Mouse (Mus musculus): ENCODE measurements around the gene Tmem159. TPM values are rescaled to one million over a fixed set of nuclear protein-coding genes. Genes with fewer than 3 reads are reported as not detected.

The Tmem159 gene
- polyA plus RNA-seq, 1 experiment: 19.9 TPM

- TF ChIP-seq POLR2A (IDR thresholded peaks at IDR 0.05; ENCODE audit: low read depth, low read length) (no peak), CTCF (IDR thresholded peaks at IDR 0.05; ENCODE audit: borderline replicate concordance, insufficient read depth, low read length) (no peak)
Observed at GRCm38 (mm10) chr7:120126976-120127685, 25.0 kb downstream of the Tmem159 start.

GRCm38 (mm10) chr7:120127686-120128059 lies 25.5 kb downstream of the Tmem159 start:
- H3K27ac ChIP-seq (ENCODE audit: insufficient read depth, low read length): no peak overlapping the region
- no peak overlapping the region for H3K4me3 ChIP-seq (ENCODE audit: insufficient read depth, low read length)
- peaks cover 7% of the 10 kb centered on the region for H3K4me1 ChIP-seq (ENCODE audit: control insufficient read depth, insufficient read depth, low read length)
- no peak for TF ChIP-seq POLR2A (IDR thresholded peaks at IDR 0.05; ENCODE audit: low read depth, low read length)
- no peak for TF ChIP-seq CTCF (IDR thresholded peaks at IDR 0.05; ENCODE audit: borderline replicate concordance, insufficient read depth, low read length)

More at GRCm38 (mm10) chr7:120126976-120127685, 25.0 kb downstream of the Tmem159 start:
- Histone ChIP-seq H3K4me1 (ENCODE audit: control insufficient read depth, insufficient read depth, low read length) (peaks cover 7% of the 10 kb centered on the region), H3K27ac (ENCODE audit: insufficient read depth, low read length) (no peak overlapping the region), H3K4me3 (ENCODE audit: insufficient read depth, low read length) (no peak overlapping the region)

- TF ChIP-seq CTCF (IDR thresholded peaks at IDR 0.05; ENCODE audit: borderline replicate concordance, insufficient read depth, low read length): no peak
- no peak for TF ChIP-seq POLR2A (IDR thresholded peaks at IDR 0.05; ENCODE audit: low read depth, low read length)
- peaks cover 7% of the 10 kb centered on the region for H3K4me1 ChIP-seq (ENCODE audit: control insufficient read depth, insufficient read depth, low read length)
- H3K27ac ChIP-seq (ENCODE audit: insufficient read depth, low read length): no peak overlapping the region
- no peak overlapping the region for H3K4me3 ChIP-seq (ENCODE audit: insufficient read depth, low read length)
Observed at GRCm38 (mm10) chr7:120128951-120129350, 26.8 kb downstream of the Tmem159 start.

- no peak overlapping the region for H3K4me3 ChIP-seq (ENCODE audit: insufficient read depth, low read length)
- TF ChIP-seq CTCF (IDR thresholded peaks at IDR 0.05; ENCODE audit: borderline replicate concordance, insufficient read depth, low read length) (no peak), POLR2A (IDR thresholded peaks at IDR 0.05; ENCODE audit: low read depth, low read length) (no peak)
- H3K27ac ChIP-seq (ENCODE audit: insufficient read depth, low read length): no peak overlapping the region
- no peaks in the 10 kb centered on the region for H3K4me1 ChIP-seq (ENCODE audit: control insufficient read depth, insufficient read depth, low read length)
Observed at GRCm38 (mm10) chr7:120142743-120143142, 40.6 kb downstream of the Tmem159 start.

- TF ChIP-seq CTCF (IDR thresholded peaks at IDR 0.05; ENCODE audit: borderline replicate concordance, insufficient read depth, low read length) (no peak), POLR2A (IDR thresholded peaks at IDR 0.05; ENCODE audit: low read depth, low read length) (no peak)
- no peak within 1 kb of the TSS for H3K27ac ChIP-seq (ENCODE audit: insufficient read depth, low read length)
- H3K4me1 ChIP-seq (ENCODE audit: control insufficient read depth, insufficient read depth, low read length): no peaks in the 10 kb centered on the region
- no peak within 1 kb of the TSS for H3K4me3 ChIP-seq (ENCODE audit: insufficient read depth, low read length)
Observed at GRCm38 (mm10) chr7:120145191-120145590, 43.0 kb downstream of the Tmem159 start, which contains the start of gene Zp2. TSS of gene Zp2 (minus strand) at chr7:120145291.

- Histone ChIP-seq H3K4me1 (ENCODE audit: control insufficient read depth, insufficient read depth, low read length) (no peaks in the 10 kb centered on the region), H3K27ac (ENCODE audit: insufficient read depth, low read length) (no peak overlapping the region)
- TF ChIP-seq POLR2A (IDR thresholded peaks at IDR 0.05; ENCODE audit: low read depth, low read length): no peak
- no peak for TF ChIP-seq CTCF (IDR thresholded peaks at IDR 0.05; ENCODE audit: borderline replicate concordance, insufficient read depth, low read length)
Observed at GRCm38 (mm10) chr7:120150257-120150656, 48.1 kb downstream of the Tmem159 start.

GRCm38 (mm10) chr7:120150898-120151297 lies 48.7 kb downstream of the Tmem159 start:
- no peak overlapping the region for H3K27ac ChIP-seq (ENCODE audit: insufficient read depth, low read length)
- no peaks in the 10 kb centered on the region for H3K4me1 ChIP-seq (ENCODE audit: control insufficient read depth, insufficient read depth, low read length)
- no peak for TF ChIP-seq POLR2A (IDR thresholded peaks at IDR 0.05; ENCODE audit: low read depth, low read length)
- no peak for TF ChIP-seq CTCF (IDR thresholded peaks at IDR 0.05; ENCODE audit: borderline replicate concordance, insufficient read depth, low read length)
- H3K4me3 ChIP-seq (ENCODE audit: insufficient read depth, low read length): no peak overlapping the region

More at GRCm38 (mm10) chr7:120150257-120150656, 48.1 kb downstream of the Tmem159 start:
- no peak overlapping the region for H3K4me3 ChIP-seq (ENCODE audit: insufficient read depth, low read length)

GRCm38 (mm10) chr7:120156841-120157409 lies 54.8 kb downstream of the Tmem159 start:
- H3K27ac ChIP-seq (ENCODE audit: insufficient read depth, low read length): no peak overlapping the region
- TF ChIP-seq POLR2A (IDR thresholded peaks at IDR 0.05; ENCODE audit: low read depth, low read length) (no peak), CTCF (IDR thresholded peaks at IDR 0.05; ENCODE audit: borderline replicate concordance, insufficient read depth, low read length) (no peak)
- no peak overlapping the region for H3K4me3 ChIP-seq (ENCODE audit: insufficient read depth, low read length)
- no peaks in the 10 kb centered on the region for H3K4me1 ChIP-seq (ENCODE audit: control insufficient read depth, insufficient read depth, low read length)

- Histone ChIP-seq H3K4me3 (ENCODE audit: insufficient read depth, low read length) (no peak overlapping the region), H3K4me1 (ENCODE audit: control insufficient read depth, insufficient read depth, low read length) (no peaks in the 10 kb centered on the region), H3K27ac (ENCODE audit: insufficient read depth, low read length) (no peak overlapping the region)
- TF ChIP-seq POLR2A (IDR thresholded peaks at IDR 0.05; ENCODE audit: low read depth, low read length) (no peak), CTCF (IDR thresholded peaks at IDR 0.05; ENCODE audit: borderline replicate concordance, insufficient read depth, low read length) (no peak)
Observed at GRCm38 (mm10) chr7:120157575-120158061, 55.5 kb downstream of the Tmem159 start.

- TF ChIP-seq CTCF (IDR thresholded peaks at IDR 0.05; ENCODE audit: borderline replicate concordance, insufficient read depth, low read length) (no peak), POLR2A (IDR thresholded peaks at IDR 0.05; ENCODE audit: low read depth, low read length) (no peak)
- Histone ChIP-seq H3K27ac (ENCODE audit: insufficient read depth, low read length) (no peak overlapping the region), H3K4me3 (ENCODE audit: insufficient read depth, low read length) (no peak overlapping the region), H3K4me1 (ENCODE audit: control insufficient read depth, insufficient read depth, low read length) (no peaks in the 10 kb centered on the region)
Observed at GRCm38 (mm10) chr7:120158121-120158613, 56.0 kb downstream of the Tmem159 start.

All from embryonic fibroblast, embryonic 13.5 days (primary cell).